Mouse (Mus musculus): ENCODE results near the gene Smurf2.

DNA sequence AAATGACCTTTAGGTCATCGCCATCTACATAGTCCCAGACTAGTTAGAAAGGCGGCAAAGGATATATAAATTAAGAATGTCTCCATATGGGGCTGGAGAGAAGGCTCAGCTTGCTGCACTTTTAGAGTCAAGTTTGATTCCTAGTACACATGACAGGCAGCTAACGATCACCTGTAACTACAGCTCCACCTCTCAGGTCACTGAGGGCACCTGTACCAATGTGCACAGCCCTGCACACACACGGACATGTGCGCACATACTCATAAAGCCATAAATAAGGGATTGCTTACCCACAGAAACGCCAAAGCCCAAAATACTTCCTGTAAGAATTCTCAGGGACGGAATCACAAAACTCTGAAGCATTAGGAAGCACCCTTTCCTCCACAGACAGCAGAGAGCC, 92.4 kb downstream of the Smurf2 start:
- TF ChIP-seq CTCF (IDR thresholded peaks at IDR 0.05; ENCODE audit: insufficient read depth, low read depth, low read length) (no peak), POLR2A (IDR thresholded peaks at IDR 0.05; ENCODE audit: insufficient read depth, low read depth, low read length) (no peak)
